Mouse (Mus musculus): ENCODE results near the gene Nf1. TPM values are rescaled to one million over a fixed set of nuclear protein-coding genes. Genes with fewer than 3 reads are reported as not detected.

Gene Nf1
- polyA plus RNA-seq, 1 experiment from 2014 or later = 1.3 TPM

GRCm38 (mm10) chr11:79339808-79340781, 602 bp downstream of the Nf1 start:
- Histone ChIP-seq H3K27ac (ENCODE audit: low read length) (peak overlapping the region; percentile 64), H3K9ac (ENCODE audit: low read depth, low read length) (peak overlapping the region; percentile 83), H3K27me3 (ENCODE audit: control insufficient read depth, insufficient read depth, low read depth, low read length) (no peaks in the 10 kb centered on the region), H3K4me2 (ENCODE audit: low read depth, low read length) (peak overlapping the region; percentile 84), H3K9me3 (replicated peaks; ENCODE audit: control insufficient read depth, low read length) (no peaks in the 10 kb centered on the region; the same call in 1 of the 2 replicates), H3K4me3 (ENCODE audit: low read depth, low read length) (peak overlapping the region; percentile 83), H3K36me3 (ENCODE audit: control insufficient read depth, insufficient read depth) (no peaks in the 10 kb centered on the region), H3K4me1 (ENCODE audit: control insufficient read depth, low read depth, low read length) (peaks cover 6% of the 10 kb centered on the region)
- WGBS (ENCODE audit: insufficient replicate concordance) = 1% methylated on average over 44 of the region's 63 CpGs
- peak; percentile 69 for ATAC-seq (ENCODE audit: low read depth)

GRCm38 (mm10) chr11:79356995-79357394, 17.5 kb downstream of the Nf1 start:
- Histone ChIP-seq H3K27ac (ENCODE audit: low read length) (no peak overlapping the region), H3K4me1 (ENCODE audit: control insufficient read depth, low read depth, low read length) (peaks cover 10% of the 10 kb centered on the region), H3K27me3 (ENCODE audit: control insufficient read depth, insufficient read depth, low read depth, low read length) (no peaks in the 10 kb centered on the region), H3K9ac (ENCODE audit: low read depth, low read length) (no peak overlapping the region), H3K4me2 (ENCODE audit: low read depth, low read length) (no peak overlapping the region), H3K4me3 (ENCODE audit: low read depth, low read length) (no peak overlapping the region), H3K9me3 (replicated peaks; ENCODE audit: control insufficient read depth, low read length) (no peaks in the 10 kb centered on the region), H3K36me3 (ENCODE audit: control insufficient read depth, insufficient read depth) (no peaks in the 10 kb centered on the region)
- no peak for ATAC-seq (ENCODE audit: low read depth)
- 54% methylated on average over 3 of the region's 3 CpGs for WGBS (ENCODE audit: insufficient replicate concordance)

DNA sequence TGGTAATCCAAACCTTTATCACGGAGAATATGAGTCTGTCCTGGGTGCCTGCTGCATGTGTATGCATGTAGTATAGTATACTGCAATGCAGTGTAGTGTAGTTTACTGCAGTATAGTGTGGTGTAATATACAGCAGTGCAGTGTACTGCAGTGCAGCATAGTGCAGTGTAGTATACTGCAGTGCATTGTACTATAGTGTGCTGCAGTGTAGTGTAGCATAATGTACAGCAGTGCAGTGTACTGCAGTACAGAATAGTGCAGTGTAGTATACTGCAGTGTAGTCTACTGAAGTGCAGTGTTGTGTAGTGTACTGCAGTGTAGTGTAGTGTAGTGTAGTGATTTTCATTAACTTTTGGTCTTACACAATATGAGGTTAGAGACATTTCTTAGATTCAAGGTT, 17.9 kb downstream of the Nf1 start:
- Histone ChIP-seq H3K27me3 (ENCODE audit: control insufficient read depth, insufficient read depth, low read depth, low read length) (no peaks in the 10 kb centered on the region), H3K27ac (ENCODE audit: low read length) (no peak overlapping the region), H3K4me2 (ENCODE audit: low read depth, low read length) (no peak overlapping the region), H3K9ac (ENCODE audit: low read depth, low read length) (no peak overlapping the region), H3K4me1 (ENCODE audit: control insufficient read depth, low read depth, low read length) (peaks cover 10% of the 10 kb centered on the region), H3K9me3 (replicated peaks; ENCODE audit: control insufficient read depth, low read length) (no peaks in the 10 kb centered on the region), H3K4me3 (ENCODE audit: low read depth, low read length) (no peak overlapping the region), H3K36me3 (ENCODE audit: control insufficient read depth, insufficient read depth) (no peaks in the 10 kb centered on the region)
- ATAC-seq (ENCODE audit: low read depth) = no peak
- 88% methylated on average over 1 of the region's 1 CpGs for WGBS (ENCODE audit: insufficient replicate concordance)

DNA sequence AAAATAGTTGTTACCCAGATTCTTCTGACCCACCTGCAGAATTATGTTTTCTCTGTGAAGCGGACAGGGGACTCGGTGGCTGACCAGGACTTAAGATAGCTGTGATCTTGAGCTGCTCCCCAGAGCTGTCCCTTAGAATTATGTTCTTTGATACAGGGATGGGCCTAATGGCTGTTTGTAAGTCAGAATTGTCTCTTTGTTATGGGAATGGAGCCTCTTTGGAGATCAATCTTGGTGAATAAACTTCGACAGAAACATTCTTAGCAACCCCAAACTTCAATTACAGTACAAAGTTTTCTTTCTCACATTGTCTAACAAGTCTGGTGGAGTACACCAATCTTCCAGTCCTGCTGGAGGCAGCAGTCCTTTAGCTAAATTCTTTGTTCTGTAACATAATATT, 25.5 kb downstream of the Nf1 start:
- Histone ChIP-seq H3K4me1 (ENCODE audit: control insufficient read depth, low read depth, low read length) (no peaks in the 10 kb centered on the region), H3K4me2 (ENCODE audit: low read depth, low read length) (no peak overlapping the region), H3K27ac (ENCODE audit: low read length) (no peak overlapping the region), H3K27me3 (ENCODE audit: control insufficient read depth, insufficient read depth, low read depth, low read length) (no peaks in the 10 kb centered on the region), H3K36me3 (ENCODE audit: control insufficient read depth, insufficient read depth) (no peaks in the 10 kb centered on the region), H3K9me3 (replicated peaks; ENCODE audit: control insufficient read depth, low read length) (no peaks in the 10 kb centered on the region), H3K9ac (ENCODE audit: low read depth, low read length) (no peak overlapping the region), H3K4me3 (ENCODE audit: low read depth, low read length) (no peak overlapping the region)
- 69% methylated on average over 3 of the region's 3 CpGs for WGBS (ENCODE audit: insufficient replicate concordance)
- ATAC-seq (ENCODE audit: low read depth) = no peak

GRCm38 (mm10) chr11:79366284-79366683, 26.8 kb downstream of the Nf1 start:
- H3K27ac ChIP-seq (ENCODE audit: low read length) = no peak overlapping the region
- H3K9ac ChIP-seq (ENCODE audit: low read depth, low read length) = no peak overlapping the region
- H3K9me3 ChIP-seq (replicated peaks; ENCODE audit: control insufficient read depth, low read length) = no peaks in the 10 kb centered on the region
- 0 out of 2 replicates have a peak, but pooled peaks have one; percentile 30 for ATAC-seq (ENCODE audit: low read depth)
- no peaks in the 10 kb centered on the region for H3K27me3 ChIP-seq (ENCODE audit: control insufficient read depth, insufficient read depth, low read depth, low read length)
- H3K4me2 ChIP-seq (ENCODE audit: low read depth, low read length) = no peak overlapping the region
- no peaks in the 10 kb centered on the region for H3K4me1 ChIP-seq (ENCODE audit: control insufficient read depth, low read depth, low read length)
- WGBS (ENCODE audit: insufficient replicate concordance) = 39% methylated on average over 8 of the region's 8 CpGs
- no peaks in the 10 kb centered on the region for H3K36me3 ChIP-seq (ENCODE audit: control insufficient read depth, insufficient read depth)
- no peak overlapping the region for H3K4me3 ChIP-seq (ENCODE audit: low read depth, low read length)

- ATAC-seq (ENCODE audit: low read depth) = no peak
- H3K27me3 ChIP-seq (ENCODE audit: control insufficient read depth, insufficient read depth, low read depth, low read length) = no peaks in the 10 kb centered on the region
- no peak overlapping the region for H3K9ac ChIP-seq (ENCODE audit: low read depth, low read length)
- H3K4me1 ChIP-seq (ENCODE audit: control insufficient read depth, low read depth, low read length) = no peaks in the 10 kb centered on the region
- no peaks in the 10 kb centered on the region for H3K9me3 ChIP-seq (replicated peaks; ENCODE audit: control insufficient read depth, low read length)
- H3K36me3 ChIP-seq (ENCODE audit: control insufficient read depth, insufficient read depth) = no peaks in the 10 kb centered on the region
- WGBS (ENCODE audit: insufficient replicate concordance) = 78% methylated on average over 4 of the region's 4 CpGs
- H3K4me3 ChIP-seq (ENCODE audit: low read depth, low read length) = no peak overlapping the region
- no peak overlapping the region for H3K27ac ChIP-seq (ENCODE audit: low read length)
- H3K4me2 ChIP-seq (ENCODE audit: low read depth, low read length) = no peak overlapping the region
Observed at GRCm38 (mm10) chr11:79373031-79373430, 33.5 kb downstream of the Nf1 start.

GRCm38 (mm10) chr11:79398336-79398735, 58.8 kb downstream of the Nf1 start:
- Histone ChIP-seq H3K4me3 (ENCODE audit: low read depth, low read length) (no peak overlapping the region), H3K27ac (ENCODE audit: low read length) (no peak overlapping the region), H3K4me1 (ENCODE audit: control insufficient read depth, low read depth, low read length) (no peaks in the 10 kb centered on the region), H3K36me3 (ENCODE audit: control insufficient read depth, insufficient read depth) (no peaks in the 10 kb centered on the region), H3K9me3 (replicated peaks; ENCODE audit: control insufficient read depth, low read length) (no peaks in the 10 kb centered on the region), H3K9ac (ENCODE audit: low read depth, low read length) (no peak overlapping the region), H3K4me2 (ENCODE audit: low read depth, low read length) (no peak overlapping the region), H3K27me3 (ENCODE audit: control insufficient read depth, insufficient read depth, low read depth, low read length) (no peaks in the 10 kb centered on the region)
- no peak for ATAC-seq (ENCODE audit: low read depth)
- 50% methylated on average over 3 of the region's 3 CpGs for WGBS (ENCODE audit: insufficient replicate concordance)

- Histone ChIP-seq H3K36me3 (ENCODE audit: control insufficient read depth, insufficient read depth) (no peaks in the 10 kb centered on the region), H3K27me3 (ENCODE audit: control insufficient read depth, insufficient read depth, low read depth, low read length) (no peaks in the 10 kb centered on the region), H3K27ac (ENCODE audit: low read length) (no peak overlapping the region), H3K4me2 (ENCODE audit: low read depth, low read length) (no peak overlapping the region), H3K9me3 (replicated peaks; ENCODE audit: control insufficient read depth, low read length) (no peaks in the 10 kb centered on the region), H3K4me1 (ENCODE audit: control insufficient read depth, low read depth, low read length) (no peaks in the 10 kb centered on the region), H3K9ac (ENCODE audit: low read depth, low read length) (no peak overlapping the region), H3K4me3 (ENCODE audit: low read depth, low read length) (no peak overlapping the region)
- WGBS (ENCODE audit: insufficient replicate concordance) = 75% methylated on average over 6 of the region's 6 CpGs
- ATAC-seq (ENCODE audit: low read depth) = no peak
Observed at GRCm38 (mm10) chr11:79403625-79404319, 64.3 kb downstream of the Nf1 start.

All from liver, embryonic 16.5 days (tissue).